Mouse (Mus musculus): ENCODE measurements around the gene 2310079G19Rik.

GRCm38 (mm10) chr16:88651952-88652351 lies 24.5 kb upstream of the 2310079G19Rik start:
- TF ChIP-seq CTCF (IDR thresholded peaks at IDR 0.05; ENCODE audit: borderline replicate concordance, insufficient read depth, low read depth, low read length), result no peak
- no peak for TF ChIP-seq POLR2A (IDR thresholded peaks at IDR 0.05; ENCODE audit: borderline replicate concordance, insufficient read depth, low read length)

All from cerebellum, adult 2 months (tissue).